Mouse (Mus musculus) CD4-positive, CD25-positive, alpha-beta regulatory T cell, adult 2 months (primary cell): ENCODE results near the gene Sh2b3.

Source experiments
- DNase-seq: peaks from one replicate; pipeline ENCODE4 v3.0.0-alpha.2; 2012; ENCODE audit warnings: low read depth, low spot score

Gene Sh2b3

DNA sequence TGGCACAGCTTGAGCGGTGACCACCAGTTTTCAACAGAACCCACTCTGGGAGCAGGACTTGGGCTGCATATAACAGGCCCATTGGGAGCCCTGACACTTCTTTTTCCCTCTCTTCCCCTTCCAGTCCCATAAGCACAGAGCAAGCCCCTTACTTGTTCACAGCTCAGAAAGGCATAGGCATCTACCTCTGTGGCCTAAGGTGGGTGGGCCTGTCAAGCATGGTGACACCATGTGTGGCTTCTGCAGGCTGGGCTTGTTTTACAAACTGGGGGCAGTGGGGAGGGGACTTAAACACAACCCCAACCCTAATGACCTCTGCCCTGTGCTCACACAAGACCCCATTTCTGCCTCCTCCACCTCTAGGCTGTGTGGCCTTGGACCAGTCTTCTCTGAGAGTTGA, 13.8 kb downstream of the Sh2b3 start:
- DNase-seq = no peak

DNA sequence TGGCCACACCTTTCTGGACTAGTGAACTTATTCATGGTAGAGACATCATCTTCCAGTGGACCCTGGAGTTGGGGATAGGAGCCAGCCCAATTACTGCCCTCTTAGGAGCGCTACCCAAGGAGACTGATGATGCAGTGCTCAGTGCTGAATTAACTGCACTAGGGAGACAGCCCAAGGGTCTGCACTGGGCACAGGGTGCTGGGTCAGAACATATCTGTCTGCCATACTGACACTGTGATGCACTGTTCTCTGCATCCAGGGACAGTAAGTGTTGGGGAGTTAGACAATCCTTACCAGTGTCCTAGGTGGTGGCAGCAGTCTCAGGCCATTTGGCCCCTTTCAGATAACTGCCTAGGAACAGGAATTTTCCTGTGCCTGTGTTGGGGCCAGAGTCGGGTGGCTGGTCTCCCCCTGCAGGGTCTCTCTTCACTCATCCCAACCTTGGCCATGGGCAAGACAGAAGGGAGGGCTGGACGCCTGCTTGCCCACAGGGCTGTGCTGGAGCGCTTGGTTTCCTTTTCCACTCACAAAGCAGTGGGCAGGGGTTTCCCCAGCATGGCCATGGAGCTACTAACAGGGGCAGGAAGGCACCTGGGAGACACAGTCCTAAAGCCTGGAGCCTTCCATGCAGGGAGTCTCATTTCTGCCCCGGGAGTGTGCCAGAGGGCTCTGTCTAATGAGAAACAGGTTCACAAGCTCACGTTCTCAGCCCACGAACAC, 14.5 kb downstream of the Sh2b3 start:
- DNase-seq = no peak

DNA sequence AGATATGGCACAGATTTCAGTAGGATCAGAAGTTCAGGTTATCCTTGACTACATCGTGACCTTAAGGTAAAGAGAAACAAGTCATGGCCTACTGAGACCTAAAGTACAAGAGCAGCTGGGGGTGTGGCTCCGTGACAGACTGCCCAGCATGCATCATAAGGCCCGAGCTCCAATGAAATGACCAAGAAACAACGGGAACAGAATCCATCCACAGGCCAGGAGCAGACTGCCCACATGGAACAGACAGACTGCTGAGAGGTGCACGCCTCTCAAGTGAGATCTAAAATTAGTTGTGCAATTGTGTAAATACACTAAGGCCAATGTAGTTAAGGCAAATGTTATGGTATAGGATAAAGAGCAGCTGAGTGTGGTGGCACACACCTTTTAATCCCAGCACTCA, 15.9 kb downstream of the Sh2b3 start:
- DNase-seq = no peak

DNA sequence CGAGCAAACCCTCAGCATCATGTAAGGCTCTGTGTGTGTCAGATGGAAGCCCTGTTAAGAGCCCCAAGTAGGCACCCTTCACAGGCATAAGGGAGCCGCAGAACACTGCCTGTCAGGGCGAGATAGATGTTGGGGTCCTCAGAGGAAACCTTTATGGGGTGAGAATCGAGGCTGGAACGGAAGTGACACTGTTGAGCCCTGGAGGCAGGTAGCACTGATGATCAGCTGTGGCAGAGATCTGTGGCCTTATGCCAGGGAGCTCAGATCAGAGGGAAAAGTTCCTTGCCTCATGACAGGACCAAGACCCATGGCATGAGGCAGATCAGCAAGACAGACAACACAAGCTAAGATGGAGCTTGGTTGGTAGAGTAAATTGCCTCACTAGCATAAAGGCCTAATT, 16.3 kb downstream of the Sh2b3 start:
- no peak for DNase-seq

DNA sequence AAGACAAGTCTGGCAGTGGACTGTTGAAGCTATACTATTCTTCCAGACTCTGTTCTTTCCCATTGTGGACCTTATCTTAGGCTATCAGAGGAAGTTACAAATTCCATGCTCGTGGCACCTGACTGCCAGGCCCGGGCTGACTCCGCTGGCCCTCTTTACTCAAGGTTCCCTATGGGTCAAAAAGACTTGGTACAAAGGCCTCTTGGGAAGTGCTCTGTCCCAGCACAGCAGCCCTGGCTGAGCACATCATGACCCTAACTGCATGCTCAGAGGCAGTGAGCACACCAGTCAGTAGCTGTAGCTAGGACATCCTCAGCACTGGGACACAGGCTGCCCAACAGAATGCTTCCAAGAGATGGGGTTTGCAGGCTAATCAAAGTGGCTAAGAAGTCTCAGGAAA, 16.8 kb downstream of the Sh2b3 start:
- DNase-seq = no peak

DNA sequence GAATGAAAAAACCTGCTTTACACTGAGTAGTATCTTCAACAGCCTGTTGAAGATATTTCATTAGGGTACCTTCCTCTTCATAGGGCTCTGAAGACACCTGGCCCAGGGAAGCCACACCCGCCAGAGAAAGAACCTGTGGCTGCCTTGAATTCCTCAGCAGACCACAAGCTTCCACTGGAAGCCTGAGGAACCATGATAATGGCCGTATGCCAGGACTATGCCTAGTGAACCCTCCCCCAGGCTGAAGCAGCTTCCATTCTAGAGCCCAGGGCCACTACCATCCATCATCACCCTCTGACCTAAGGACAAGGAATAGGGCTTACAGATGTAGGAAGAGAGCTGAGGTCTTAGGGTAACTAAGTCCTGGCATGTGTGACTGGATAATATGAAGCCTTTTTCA, 17.3 kb downstream of the Sh2b3 start:
- DNase-seq = no peak

DNA sequence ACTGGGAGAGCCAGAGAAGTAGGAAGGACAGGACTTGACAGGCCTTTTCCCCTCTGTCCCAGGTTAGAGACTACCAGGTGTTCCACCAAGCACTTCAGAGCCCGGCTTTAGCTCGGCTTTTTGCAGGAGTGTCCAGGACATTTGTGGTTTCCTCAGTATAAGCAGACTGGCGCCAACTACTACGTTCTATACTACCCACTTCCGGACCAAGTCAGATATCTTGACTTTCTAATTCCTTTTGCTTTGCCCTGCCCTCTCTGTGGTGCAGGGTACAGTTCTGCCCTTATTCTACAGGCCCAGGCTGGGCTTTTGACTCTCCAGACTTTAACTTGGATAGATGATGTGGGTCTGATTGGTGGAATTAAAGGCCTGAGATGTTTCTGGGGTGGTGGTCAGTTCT, 17.9 kb downstream of the Sh2b3 start:
- DNase-seq = peak; percentile 33

DNA sequence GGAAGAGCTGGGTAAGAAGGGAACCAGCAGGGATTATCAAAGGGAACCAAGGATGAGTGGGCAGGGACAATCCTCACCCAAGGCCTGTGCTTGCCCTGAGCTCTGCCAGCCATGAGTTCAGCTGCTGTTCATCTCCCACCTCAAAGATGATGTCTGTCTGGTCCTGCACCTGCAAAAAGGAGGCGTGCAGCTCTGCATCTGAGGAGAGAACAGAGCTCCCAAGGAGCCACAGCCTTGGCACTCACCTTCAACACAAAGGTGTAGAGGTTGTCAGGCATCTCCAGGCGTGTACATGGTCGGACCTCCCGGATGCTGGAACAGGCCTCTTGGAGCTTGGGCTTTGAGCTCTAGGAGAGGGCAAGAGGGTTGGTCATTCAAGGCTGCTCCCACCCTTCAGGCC, 18.6 kb downstream of the Sh2b3 start:
- no peak for DNase-seq

DNA sequence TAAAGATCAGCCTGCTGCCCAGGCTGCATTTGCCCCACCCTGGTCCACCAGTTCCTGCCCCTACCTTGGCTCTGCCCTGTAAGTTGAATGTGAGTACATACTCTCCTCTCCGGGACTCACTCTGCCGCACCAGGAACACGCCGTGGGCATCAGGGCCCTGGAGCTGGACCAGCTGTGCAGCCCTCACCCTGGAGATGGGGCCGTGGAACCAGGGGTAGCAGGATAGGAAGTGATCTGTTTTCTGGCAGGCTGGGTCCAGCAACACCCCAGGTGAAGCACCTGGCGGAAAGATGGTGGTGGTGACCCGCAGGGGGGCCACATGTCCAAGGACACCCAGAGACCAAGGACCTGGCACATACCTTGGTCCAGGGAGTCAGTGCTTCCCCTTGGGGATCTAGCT, 19.0 kb downstream of the Sh2b3 start:
- DNase-seq = no peak

DNA sequence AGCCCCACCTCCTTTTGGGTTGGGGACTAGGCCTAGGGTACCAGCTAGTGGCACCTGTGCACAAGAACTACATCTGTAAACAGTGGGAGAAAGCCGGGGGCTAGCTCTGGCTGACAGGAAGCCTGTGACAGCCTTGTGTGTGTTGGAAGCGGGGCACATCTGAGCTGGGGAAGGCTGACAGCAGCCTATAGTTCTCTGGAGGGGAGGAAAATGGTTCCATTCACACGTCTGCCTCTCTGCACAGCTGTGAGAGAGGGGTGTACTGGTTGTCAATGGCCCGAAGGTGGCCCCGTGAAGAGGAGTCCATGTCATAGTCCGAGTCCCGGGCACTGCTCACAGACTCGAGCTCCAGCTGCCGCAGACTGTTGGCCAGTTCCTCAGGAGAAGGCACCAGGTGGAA, 19.9 kb downstream of the Sh2b3 start:
- DNase-seq = no peak

DNA sequence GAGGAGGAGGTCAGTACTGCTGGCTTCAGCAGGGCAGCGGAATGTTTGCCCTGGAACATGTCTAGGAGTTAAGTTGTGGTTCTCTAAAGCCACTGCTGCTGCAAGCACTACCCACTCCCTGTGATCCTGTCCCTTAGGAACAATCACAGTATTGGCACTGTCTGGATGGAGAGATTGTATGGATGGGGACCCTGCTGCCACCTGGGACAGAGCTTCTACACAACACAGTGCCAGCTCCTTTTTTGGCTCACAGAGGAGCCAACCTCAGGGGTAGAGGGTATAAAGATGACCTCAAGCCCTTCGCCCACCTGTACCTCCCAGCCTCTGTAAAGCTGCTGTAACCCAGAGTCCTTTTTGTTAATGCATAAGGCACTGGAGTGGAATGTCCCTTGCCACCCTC, 20.8 kb downstream of the Sh2b3 start:
- no peak for DNase-seq

DNA sequence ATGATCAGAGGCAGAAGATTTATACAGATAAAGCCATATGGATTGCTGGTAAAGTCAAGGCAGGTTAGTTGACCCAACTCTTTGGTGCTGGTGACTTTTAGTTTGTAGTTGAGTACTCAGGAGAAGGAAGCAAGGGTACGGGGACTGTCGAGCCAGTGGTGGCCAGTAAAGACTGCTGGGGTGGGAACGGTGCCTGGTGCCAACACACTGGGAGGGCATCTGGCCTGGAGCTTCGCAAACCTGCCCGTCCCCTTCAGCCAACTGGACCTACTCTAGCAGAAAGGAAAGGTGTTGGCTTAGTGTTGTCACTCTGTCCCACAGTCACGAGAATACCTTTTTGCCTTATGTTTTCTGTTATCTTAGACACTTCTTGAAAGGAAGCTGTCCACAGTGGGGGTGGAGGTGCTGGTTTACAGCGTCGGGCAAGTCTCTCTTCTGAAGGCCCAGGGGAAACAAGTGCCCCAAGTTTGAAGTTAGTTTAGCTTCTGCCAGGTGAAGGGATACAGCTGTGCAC, 21.5 kb downstream of the Sh2b3 start:
- no peak for DNase-seq

DNA sequence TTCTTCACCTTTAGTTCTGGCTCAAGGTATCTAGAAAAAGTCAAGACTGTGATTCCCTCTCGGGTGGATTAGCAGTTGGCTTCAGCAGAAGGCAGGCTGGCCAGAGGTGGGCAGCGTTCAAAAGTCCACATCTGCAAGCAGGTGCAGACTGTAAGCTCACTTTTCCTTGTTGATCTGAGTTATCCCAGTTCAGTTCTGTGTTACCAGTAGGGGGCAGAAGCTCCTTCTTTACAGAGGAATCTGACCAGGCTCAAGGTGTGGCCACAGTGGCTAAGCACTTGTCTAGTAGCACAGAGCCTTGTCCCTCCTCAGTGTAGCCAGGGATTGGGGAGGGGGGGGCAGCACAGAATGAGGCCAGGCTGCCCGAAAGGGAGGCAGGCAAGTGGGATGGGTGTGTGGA, 22.4 kb downstream of the Sh2b3 start:
- DNase-seq = peak; percentile 61

DNA sequence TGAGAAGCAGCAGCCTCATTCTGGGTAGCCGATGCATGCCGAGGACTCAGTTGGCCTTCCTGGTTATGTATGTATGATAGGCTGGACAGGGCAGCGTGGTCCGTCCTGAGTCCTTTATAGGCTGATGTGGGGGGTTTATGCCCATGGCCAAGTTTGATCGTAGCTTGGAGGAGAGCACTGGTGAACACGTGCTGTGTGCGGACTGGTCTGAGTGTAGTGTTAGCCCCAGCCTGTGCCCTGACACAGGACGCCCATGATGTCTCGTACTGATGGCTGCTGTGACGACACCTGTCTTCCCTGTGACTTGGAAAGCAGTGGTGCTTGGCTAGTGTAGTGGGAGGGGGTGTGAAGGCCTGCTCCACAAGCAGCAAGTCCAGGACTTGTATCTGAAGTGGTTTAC, 23.7 kb downstream of the Sh2b3 start:
- DNase-seq = no peak

DNA sequence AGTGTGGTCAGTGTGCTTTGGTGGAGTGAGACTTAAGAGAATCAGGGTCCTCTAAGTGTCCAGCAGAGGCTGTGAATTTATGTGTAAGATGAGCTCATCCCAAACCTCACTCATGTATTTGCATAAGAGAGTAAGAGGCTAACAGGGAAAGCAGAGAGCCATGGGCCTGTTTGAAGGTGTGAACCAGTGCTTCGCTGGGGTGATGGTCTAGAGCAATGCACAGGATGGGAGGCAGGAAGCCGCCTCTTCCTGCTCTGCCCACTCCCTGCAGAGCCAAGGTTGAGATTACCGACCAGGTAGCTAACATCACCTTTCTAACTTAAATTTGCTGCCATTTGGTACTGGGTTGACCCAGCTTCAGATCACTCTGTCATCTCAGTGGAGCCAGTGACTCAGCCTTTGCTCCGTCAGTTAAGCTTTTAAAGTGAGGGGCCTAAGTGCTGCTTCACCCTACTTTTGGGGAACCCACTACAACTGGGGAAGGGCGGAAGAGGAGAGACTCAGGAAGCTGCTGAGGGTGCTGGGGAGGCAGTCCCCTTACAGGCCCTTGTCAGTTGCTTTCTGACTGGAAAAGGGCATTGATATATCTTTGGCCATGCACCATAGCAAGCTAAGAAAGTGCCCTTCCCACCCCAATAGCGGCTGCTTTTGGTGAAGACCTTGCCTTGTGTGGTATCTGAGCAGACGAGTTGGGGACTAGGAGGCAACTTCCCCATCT, 24.8 kb downstream of the Sh2b3 start:
- DNase-seq = peak; percentile 44

DNA sequence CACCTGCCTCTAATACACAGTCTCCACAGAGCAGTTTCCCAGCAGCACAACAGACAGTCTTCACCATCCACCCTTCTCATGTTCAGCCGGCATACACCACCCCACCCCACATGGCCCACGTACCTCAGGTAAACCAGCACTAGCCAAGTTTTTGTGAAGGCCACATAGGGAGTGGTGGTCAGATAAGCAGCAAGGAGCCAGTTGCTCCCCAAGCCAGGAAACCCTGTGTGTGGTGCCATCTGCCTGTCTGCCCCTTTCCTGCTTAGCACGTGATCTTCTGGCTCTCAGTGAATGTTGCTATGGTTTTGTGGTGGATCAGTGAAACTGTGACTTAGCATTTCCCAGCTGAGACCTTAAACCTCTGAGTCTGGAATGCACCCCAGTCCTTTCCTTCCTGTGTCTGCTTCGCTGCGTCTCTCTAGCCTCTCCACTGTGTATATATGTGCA, 25.9 kb downstream of the Sh2b3 start:
- DNase-seq = peak; percentile 29

DNA sequence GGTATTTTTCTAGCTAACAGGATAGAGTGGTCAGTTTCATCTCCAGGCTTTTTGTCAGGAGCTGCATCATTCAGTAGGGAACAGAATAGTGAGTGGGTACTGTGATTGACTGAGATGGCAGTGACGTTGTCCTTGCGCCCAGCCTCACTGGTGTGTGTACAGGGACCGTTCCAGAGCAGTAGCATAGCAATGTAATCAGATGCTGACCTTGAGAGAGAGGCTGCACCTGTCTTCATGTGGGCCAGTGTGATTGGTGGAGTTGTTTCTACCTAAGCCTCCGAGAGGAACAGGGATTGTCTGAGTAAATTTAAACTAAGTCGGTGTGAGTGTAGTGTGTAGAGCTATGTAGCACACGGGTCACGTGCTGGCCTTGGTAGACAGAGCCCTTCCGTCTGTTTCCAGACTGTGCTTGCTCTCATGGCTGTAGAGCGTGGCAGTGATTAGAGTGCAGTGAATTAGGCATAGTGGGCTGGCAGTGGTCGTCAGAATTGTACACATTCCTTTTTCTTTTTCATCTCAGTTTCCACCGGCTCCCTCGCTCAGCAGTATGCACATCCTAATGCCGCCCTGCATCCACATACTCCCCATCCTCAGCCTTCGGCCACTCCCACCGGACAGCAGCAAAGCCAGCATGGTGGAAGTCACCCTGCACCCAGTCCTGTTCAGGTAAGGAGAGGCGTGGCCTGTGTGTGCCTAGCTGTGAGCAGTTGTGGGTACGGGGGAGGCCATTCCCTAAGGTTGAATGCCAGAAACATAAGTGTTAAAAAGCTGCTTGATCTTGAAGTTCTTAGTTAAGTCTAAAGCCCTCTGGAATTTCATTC, 26.9 kb downstream of the Sh2b3 start:
- DNase-seq = no peak

DNA sequence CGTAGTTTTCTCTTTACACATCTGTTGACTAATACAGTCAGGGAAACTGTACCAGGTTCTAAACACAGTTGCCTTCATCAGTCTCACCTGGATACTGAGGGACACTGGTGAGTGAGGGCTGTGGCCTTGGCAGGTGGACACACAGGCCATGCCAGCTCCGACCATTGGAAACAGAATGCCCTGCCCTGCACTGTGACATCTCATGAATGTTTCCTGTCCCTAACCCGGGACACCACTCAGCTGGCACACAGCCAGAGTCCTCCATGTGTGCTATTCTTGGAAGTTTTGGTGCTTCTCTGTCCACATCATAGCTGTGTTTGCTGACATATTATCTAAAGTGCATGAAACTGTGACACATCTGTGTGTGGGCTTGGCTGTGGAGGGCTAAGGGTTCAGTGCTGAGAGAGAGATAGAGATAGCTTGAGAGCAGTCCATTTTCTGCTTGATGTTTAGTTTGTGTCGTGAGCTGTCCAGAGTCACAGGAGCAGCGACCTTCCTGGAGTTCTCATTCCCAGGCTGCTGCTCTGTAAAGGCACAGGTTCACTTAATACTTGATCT, 27.7 kb downstream of the Sh2b3 start:
- no peak for DNase-seq

DNA sequence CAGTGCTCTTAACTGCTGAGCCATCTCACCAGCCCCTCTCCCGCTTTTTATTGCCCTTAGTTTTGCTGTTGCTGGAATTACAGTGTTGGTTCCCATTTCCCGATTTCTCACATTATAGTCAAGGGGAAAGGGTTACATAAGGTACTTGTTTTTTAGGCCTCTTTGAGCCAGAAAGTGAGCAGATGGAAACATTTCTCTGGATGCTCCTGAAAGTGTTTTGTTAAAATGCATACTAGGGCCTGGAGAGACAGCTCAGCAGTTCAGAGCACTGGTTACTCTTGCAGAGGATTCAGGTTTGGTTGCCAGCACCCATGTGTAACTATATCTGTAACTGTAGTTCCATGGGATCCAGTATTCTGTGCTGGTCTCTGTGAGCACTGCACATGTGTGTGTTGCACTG, 29.2 kb downstream of the Sh2b3 start:
- DNase-seq = no peak

DNA sequence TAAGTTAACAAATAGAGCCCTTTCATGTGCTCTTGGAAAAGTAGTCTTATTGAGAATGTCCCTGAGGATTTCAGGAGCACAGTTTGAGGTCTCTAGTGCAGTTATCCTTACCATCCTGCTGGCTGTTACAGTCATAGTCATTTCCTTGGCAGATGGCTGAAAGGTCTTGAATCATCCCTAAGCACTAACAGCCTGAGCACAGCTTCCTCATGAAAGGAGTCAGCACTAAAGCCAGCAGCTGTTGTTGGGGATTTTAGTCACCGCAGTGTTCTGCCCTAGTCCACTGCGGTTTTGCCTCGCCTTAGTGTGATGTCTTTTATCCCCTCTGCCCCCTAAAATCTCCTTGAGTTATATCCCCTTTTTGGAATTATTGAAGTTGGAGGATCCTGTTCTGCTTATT, 30.3 kb downstream of the Sh2b3 start:
- no peak for DNase-seq

DNA sequence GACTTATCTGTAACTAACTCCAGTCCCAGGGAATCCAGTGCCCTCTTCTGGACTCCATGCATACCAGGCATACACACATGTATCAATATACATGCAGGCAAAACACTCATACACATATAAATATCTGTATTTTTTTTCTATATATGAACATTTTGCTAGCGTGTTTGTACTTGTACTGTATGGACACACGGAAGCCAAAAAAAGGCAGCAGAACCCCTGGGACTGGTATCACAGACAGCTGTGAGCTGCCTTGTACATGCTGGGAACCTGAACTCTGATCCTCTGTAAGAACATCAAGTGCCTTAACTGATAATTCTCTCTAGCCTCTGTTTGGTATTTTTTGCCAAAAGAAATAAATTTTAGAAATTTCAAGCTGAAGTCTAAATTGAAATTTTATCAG, 39.0 kb downstream of the Sh2b3 start:
- DNase-seq = no peak

DNA sequence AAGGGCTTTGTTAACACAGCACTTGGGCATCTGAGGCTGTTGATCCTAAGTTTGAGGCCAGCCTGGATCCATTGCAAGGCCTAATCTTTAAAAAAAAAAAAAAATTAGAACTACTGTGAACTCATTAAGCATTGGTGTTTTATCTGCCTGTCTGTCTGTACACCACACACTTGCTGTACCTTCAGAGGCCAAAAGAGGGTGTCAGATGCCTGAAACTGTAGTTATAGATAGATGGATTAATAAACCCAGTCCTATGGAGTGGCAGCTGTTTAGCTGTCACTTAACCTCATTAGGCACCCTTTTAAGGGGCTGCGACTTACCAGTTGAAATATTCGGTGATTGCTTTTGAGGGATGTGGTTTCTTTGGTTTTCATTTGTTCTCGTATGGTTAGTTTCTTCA, 41.6 kb downstream of the Sh2b3 start:
- DNase-seq = peak; percentile 73
